Mouse (Mus musculus): ENCODE data around the gene Ap5z1.

DNA sequence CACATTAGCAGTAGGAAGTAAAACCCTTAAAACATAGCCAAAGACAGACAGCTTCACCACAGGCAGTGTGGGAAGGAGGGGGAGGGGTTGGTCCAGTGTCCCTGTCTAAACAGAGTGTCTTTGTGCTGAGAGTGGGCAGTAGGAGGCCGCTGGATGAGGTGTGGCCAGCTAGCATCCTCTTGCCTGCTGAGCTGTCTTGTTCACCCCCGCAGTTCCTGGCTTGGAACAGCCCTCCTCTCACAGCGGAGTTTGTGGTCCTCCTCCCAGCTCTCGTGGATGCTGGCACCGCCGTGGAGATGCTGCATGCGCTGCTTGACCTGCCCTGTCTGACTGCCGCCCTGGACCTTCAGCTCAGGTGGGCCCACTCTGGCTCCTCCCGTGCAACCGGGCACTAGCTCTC, 10.0 kb downstream of the Ap5z1 start:
- no peak for TF ChIP-seq CTCF (conservative IDR thresholded peaks at IDR 0.05; ENCODE audit: low read length)
- TF ChIP-seq POU5F1 (IDR thresholded peaks at IDR 0.05; ENCODE audit: borderline replicate concordance, low read length) = no peak
- no peak for TF ChIP-seq NANOG (IDR thresholded peaks at IDR 0.05; ENCODE audit: borderline replicate concordance, low read length)

Data from E14TG2a.4 (cell line).